Mouse (Mus musculus): ENCODE measurements around the gene Tenm3. TPM values are rescaled to one million over a fixed set of nuclear protein-coding genes. Genes with fewer than 3 reads are reported as not detected.

Gene Tenm3
- polyA plus RNA-seq, 1 experiment from 2014 or later: 36.8 TPM

- no peak for ATAC-seq (ENCODE audit: low FRiP score, low read depth)
- no peak overlapping the region for H3K4me2 ChIP-seq (replicated peaks)
- 90% methylated on average over 5 of the region's 5 CpGs for WGBS
- no peak overlapping the region for H3K9ac ChIP-seq
- no peak overlapping the region for H3K27ac ChIP-seq
- H3K4me1 ChIP-seq: no peaks in the 10 kb centered on the region
- no peak overlapping the region for H3K4me3 ChIP-seq
- H3K36me3 ChIP-seq: no peaks in the 10 kb centered on the region
- H3K9me3 ChIP-seq: no peaks in the 10 kb centered on the region
- H3K27me3 ChIP-seq (replicated peaks): no peaks in the 10 kb centered on the region
These were observed 206.8 kb downstream of the Tenm3 start for GRCm38 (mm10) chr8:48636979-48637378.

GRCm38 (mm10) chr8:48635815-48636214, 207.9 kb downstream of the Tenm3 start:
- 73% methylated on average over 4 of the region's 4 CpGs for WGBS
- no peaks in the 10 kb centered on the region for H3K36me3 ChIP-seq

GRCm38 (mm10) chr8:48633426-48633825, 210.3 kb downstream of the Tenm3 start:
- H3K36me3 ChIP-seq: no peaks in the 10 kb centered on the region
- ATAC-seq (ENCODE audit: low FRiP score, low read depth): no peak
- H3K4me3 ChIP-seq: no peak overlapping the region
- no peaks in the 10 kb centered on the region for H3K4me1 ChIP-seq
- H3K27me3 ChIP-seq (replicated peaks): no peaks in the 10 kb centered on the region
- no peak overlapping the region for H3K27ac ChIP-seq
- H3K9ac ChIP-seq: no peak overlapping the region
- H3K9me3 ChIP-seq: no peaks in the 10 kb centered on the region
- H3K4me2 ChIP-seq (replicated peaks): no peak overlapping the region
- 87% methylated on average over 8 of the region's 8 CpGs for WGBS

More at GRCm38 (mm10) chr8:48635815-48636214, 207.9 kb downstream of the Tenm3 start:
- H3K27ac ChIP-seq: no peak overlapping the region
- ATAC-seq (ENCODE audit: low FRiP score, low read depth): no peak
- no peak overlapping the region for H3K9ac ChIP-seq
- no peaks in the 10 kb centered on the region for H3K4me1 ChIP-seq
- H3K4me2 ChIP-seq (replicated peaks): no peak overlapping the region
- no peaks in the 10 kb centered on the region for H3K9me3 ChIP-seq
- no peaks in the 10 kb centered on the region for H3K27me3 ChIP-seq (replicated peaks)
- no peak overlapping the region for H3K4me3 ChIP-seq

GRCm38 (mm10) chr8:48622517-48623153, 221.1 kb downstream of the Tenm3 start:
- Histone ChIP-seq H3K4me1 (no peaks in the 10 kb centered on the region), H3K27ac (no peak overlapping the region), H3K36me3 (no peaks in the 10 kb centered on the region), H3K4me2 (replicated peaks) (no peak overlapping the region), H3K9me3 (no peaks in the 10 kb centered on the region), H3K9ac (no peak overlapping the region), H3K4me3 (no peak overlapping the region), H3K27me3 (replicated peaks) (no peaks in the 10 kb centered on the region)
- 80% methylated on average over 11 of the region's 11 CpGs for WGBS
- no peak for ATAC-seq (ENCODE audit: low FRiP score, low read depth)

GRCm38 (mm10) chr8:48615088-48615487, 228.7 kb downstream of the Tenm3 start:
- no peak overlapping the region for H3K4me2 ChIP-seq (replicated peaks)
- H3K27ac ChIP-seq: no peak overlapping the region
- H3K36me3 ChIP-seq: no peaks in the 10 kb centered on the region
- WGBS: 11% methylated on average over 8 of the region's 8 CpGs
- no peak overlapping the region for H3K9ac ChIP-seq
- no peaks in the 10 kb centered on the region for H3K9me3 ChIP-seq
- no peaks in the 10 kb centered on the region for H3K27me3 ChIP-seq (replicated peaks)
- H3K4me3 ChIP-seq: no peak overlapping the region
- peaks cover 6% of the 10 kb centered on the region; the same call in 1 of the 2 replicates for H3K4me1 ChIP-seq
- ATAC-seq (ENCODE audit: low FRiP score, low read depth): no peak

GRCm38 (mm10) chr8:48611934-48612512, 231.7 kb downstream of the Tenm3 start:
- ATAC-seq (ENCODE audit: low FRiP score, low read depth): no peak
- no peaks in the 10 kb centered on the region for H3K27me3 ChIP-seq (replicated peaks)
- peaks cover 6% of the 10 kb centered on the region; the same call in 1 of the 2 replicates for H3K4me1 ChIP-seq
- H3K4me2 ChIP-seq (replicated peaks): no peak overlapping the region
- H3K9ac ChIP-seq: no peak overlapping the region
- no peaks in the 10 kb centered on the region for H3K9me3 ChIP-seq
- WGBS: 79% methylated on average over 10 of the region's 10 CpGs
- no peak overlapping the region for H3K27ac ChIP-seq
- no peak overlapping the region for H3K4me3 ChIP-seq
- no peaks in the 10 kb centered on the region for H3K36me3 ChIP-seq

GRCm38 (mm10) chr8:48611126-48611525, 232.6 kb downstream of the Tenm3 start:
- no peak overlapping the region for H3K4me3 ChIP-seq
- no peak overlapping the region for H3K4me2 ChIP-seq (replicated peaks)
- 46% methylated on average over 12 of the region's 12 CpGs for WGBS
- H3K36me3 ChIP-seq: no peaks in the 10 kb centered on the region
- no peaks in the 10 kb centered on the region for H3K9me3 ChIP-seq
- no peaks in the 10 kb centered on the region for H3K27me3 ChIP-seq (replicated peaks)
- no peak overlapping the region for H3K9ac ChIP-seq
- peaks cover 6% of the 10 kb centered on the region; the same call in 1 of the 2 replicates for H3K4me1 ChIP-seq
- H3K27ac ChIP-seq: no peak overlapping the region
- ATAC-seq (ENCODE audit: low FRiP score, low read depth): peak; percentile 48

- Histone ChIP-seq H3K27me3 (replicated peaks) (no peaks in the 10 kb centered on the region), H3K4me2 (replicated peaks) (no peak overlapping the region), H3K4me3 (no peak overlapping the region), H3K4me1 (peaks cover 6% of the 10 kb centered on the region; the same call in 1 of the 2 replicates), H3K36me3 (no peaks in the 10 kb centered on the region), H3K9me3 (no peaks in the 10 kb centered on the region), H3K9ac (no peak overlapping the region), H3K27ac (no peak overlapping the region)
- WGBS: 61% methylated on average over 6 of the region's 6 CpGs
- no peak for ATAC-seq (ENCODE audit: low FRiP score, low read depth)
These were observed 233.4 kb downstream of the Tenm3 start for GRCm38 (mm10) chr8:48610316-48610715.

GRCm38 (mm10) chr8:48609684-48610083, 234.1 kb downstream of the Tenm3 start:
- Histone ChIP-seq H3K9ac (no peak overlapping the region), H3K4me2 (replicated peaks) (no peak overlapping the region), H3K36me3 (no peaks in the 10 kb centered on the region), H3K9me3 (no peaks in the 10 kb centered on the region), H3K27me3 (replicated peaks) (no peaks in the 10 kb centered on the region), H3K27ac (no peak overlapping the region), H3K4me3 (no peak overlapping the region), H3K4me1 (peaks cover 6% of the 10 kb centered on the region; the same call in 1 of the 2 replicates)
- 86% methylated on average over 4 of the region's 4 CpGs for WGBS
- no peak for ATAC-seq (ENCODE audit: low FRiP score, low read depth)

- Histone ChIP-seq H3K9me3 (no peaks in the 10 kb centered on the region), H3K4me1 (no peaks in the 10 kb centered on the region), H3K36me3 (no peaks in the 10 kb centered on the region), H3K9ac (no peak overlapping the region), H3K27me3 (replicated peaks) (no peaks in the 10 kb centered on the region), H3K27ac (no peak overlapping the region), H3K4me2 (replicated peaks) (no peak overlapping the region), H3K4me3 (no peak overlapping the region)
- ATAC-seq (ENCODE audit: low FRiP score, low read depth): no peak
- 86% methylated on average over 10 of the region's 10 CpGs for WGBS
These were observed 239.4 kb downstream of the Tenm3 start for GRCm38 (mm10) chr8:48604190-48604897.

GRCm38 (mm10) chr8:48603165-48603840, 240.4 kb downstream of the Tenm3 start:
- no peak overlapping the region for H3K27ac ChIP-seq
- WGBS: 73% methylated on average over 15 of the region's 15 CpGs
- H3K36me3 ChIP-seq: no peaks in the 10 kb centered on the region
- H3K4me3 ChIP-seq: no peak overlapping the region
- no peak for ATAC-seq (ENCODE audit: low FRiP score, low read depth)
- no peak overlapping the region for H3K4me2 ChIP-seq (replicated peaks)
- no peaks in the 10 kb centered on the region for H3K27me3 ChIP-seq (replicated peaks)
- no peak overlapping the region for H3K9ac ChIP-seq
- H3K4me1 ChIP-seq: no peaks in the 10 kb centered on the region
- no peaks in the 10 kb centered on the region for H3K9me3 ChIP-seq

- H3K4me2 ChIP-seq (replicated peaks): no peak overlapping the region
- 87% methylated on average over 4 of the region's 4 CpGs for WGBS
These were observed 242.1 kb downstream of the Tenm3 start for GRCm38 (mm10) chr8:48601621-48602020.

More at GRCm38 (mm10) chr8:48601621-48602020, 242.1 kb downstream of the Tenm3 start:
- H3K4me1 ChIP-seq: no peaks in the 10 kb centered on the region
- H3K27ac ChIP-seq: no peak overlapping the region
- H3K9me3 ChIP-seq: no peaks in the 10 kb centered on the region
- H3K4me3 ChIP-seq: no peak overlapping the region
- H3K36me3 ChIP-seq: no peaks in the 10 kb centered on the region
- H3K27me3 ChIP-seq (replicated peaks): no peaks in the 10 kb centered on the region
- H3K9ac ChIP-seq: no peak overlapping the region
- no peak for ATAC-seq (ENCODE audit: low FRiP score, low read depth)
